Mouse (Mus musculus): ENCODE results near the gene Fam102a. TPM values are rescaled to one million over a fixed set of nuclear protein-coding genes. Genes with fewer than 3 reads are reported as not detected.

The Fam102a gene
- polyA plus RNA-seq, 3 experiments from 2014 or later = 40.7 to 52.4 (median 50.7) TPM

GRCm38 (mm10) chr2:32610610-32611229 is 75.6 kb downstream of the Fam102a start:
- no peak for ATAC-seq

DNA sequence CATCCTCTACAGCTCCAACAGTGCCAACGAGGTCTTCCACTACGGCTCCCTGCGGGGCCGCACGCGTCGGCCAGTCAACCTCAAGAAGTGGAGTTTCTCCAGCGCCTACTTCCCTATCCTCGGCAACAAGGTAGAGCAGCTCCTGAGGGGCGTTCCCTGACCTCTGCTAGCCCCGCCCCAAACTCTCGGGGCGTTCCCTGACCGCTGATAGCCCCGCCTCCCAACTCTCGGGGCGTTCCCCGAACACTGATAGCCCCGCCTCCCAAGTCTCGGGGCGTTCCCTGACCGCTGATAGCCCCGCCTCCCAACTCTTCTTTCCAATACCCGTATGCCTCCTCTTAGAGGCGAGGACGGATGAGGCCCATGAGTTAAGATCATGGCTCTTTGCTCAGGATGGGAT is 77.1 kb downstream of the Fam102a start:
- no peak for ATAC-seq

- ATAC-seq = no peak
These were observed 82.0 kb downstream of the Fam102a start for GRCm38 (mm10) chr2:32617109-32617508.

DNA sequence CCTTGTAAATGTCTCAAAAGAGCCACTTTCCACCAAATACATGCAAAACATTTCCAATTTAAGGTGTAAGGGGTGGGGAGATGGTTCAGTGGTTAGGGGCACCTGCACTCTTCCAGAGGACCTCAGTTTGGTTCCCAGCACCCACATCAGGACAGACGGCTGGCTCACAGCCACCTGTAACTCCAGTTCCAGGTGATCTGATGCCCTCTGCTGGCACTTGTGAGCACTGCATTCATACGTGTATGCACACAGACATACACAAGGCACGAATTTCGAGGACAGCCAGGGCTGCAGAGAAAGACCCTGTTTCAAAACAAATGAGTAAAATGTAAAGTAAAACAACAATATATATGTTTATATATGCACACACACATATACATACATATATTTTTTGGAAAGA is 82.5 kb downstream of the Fam102a start:
- ATAC-seq = no peak

DNA sequence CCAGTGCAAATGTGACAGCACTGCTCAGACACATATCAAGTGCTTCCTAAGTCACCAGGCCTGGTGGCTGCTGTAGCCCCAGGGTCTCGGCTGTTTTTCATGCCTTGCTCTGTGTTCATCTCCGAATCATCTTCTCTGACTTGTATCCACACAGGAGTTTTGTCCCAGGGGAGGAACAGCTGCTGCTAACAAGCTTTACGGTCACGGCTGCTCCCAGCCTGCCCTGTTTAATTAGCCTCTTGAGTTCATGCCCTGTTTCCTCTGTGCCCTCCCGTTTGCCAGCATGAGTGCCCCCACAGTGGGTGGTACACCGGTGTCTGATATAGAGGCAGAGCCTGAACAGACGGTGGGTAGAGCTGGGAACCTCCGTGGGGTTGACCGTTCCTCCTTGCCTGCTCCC is 82.9 kb downstream of the Fam102a start:
- no peak for ATAC-seq

Other genes with a start within 250 kb of the Fam102a start
- 10 to 100 TPM; 17.4 to 21.7 (median 21.4) TPM for gene Golga2, start 247.9 kb upstream of the Fam102a start, polyA plus RNA-seq (2017; shearing (Covaris generic))
- gene Swi5, start 247.3 kb upstream of the Fam102a start, polyA plus RNA-seq (2017; shearing (Covaris generic)) = 100 to 1,000 TPM; 155 to 247 (median 208) TPM
- gene Ciz1, start 183.0 kb upstream of the Fam102a start, polyA plus RNA-seq (2017; shearing (Covaris generic)) = 10 to 100 TPM; 52.5 to 84.8 (median 55.5) TPM
- not detected for gene Dnm1, start 182.0 kb upstream of the Fam102a start, polyA plus RNA-seq (2017; shearing (Covaris generic))
- 10 to 100 TPM; 43.1 to 73.3 (median 57.4) TPM for gene 1110008P14Rik, start 153.4 kb upstream of the Fam102a start, polyA plus RNA-seq (2017; shearing (Covaris generic))
- under 1 TPM in 1 of 3 experiments, not detected in 2; 0.93 TPM for gene Lcn2, start 147.1 kb upstream of the Fam102a start, polyA plus RNA-seq (2017; shearing (Covaris generic))
- under 1 TPM; 0.32 to 0.63 (median 0.44) TPM for gene Ptges2, start 139.4 kb upstream of the Fam102a start, polyA plus RNA-seq (2017; shearing (Covaris generic))
- gene Naif1, start 84.9 kb upstream of the Fam102a start, polyA plus RNA-seq (2017; shearing (Covaris generic)) = 1 to 10 TPM; 4.6 to 6.0 (median 4.8) TPM
- gene Slc25a25, start 83.9 kb upstream of the Fam102a start, polyA plus RNA-seq (2017; shearing (Covaris generic)) = 1 to 10 TPM; 2.2 to 4.4 (median 4.3) TPM
- gene Dpm2, start 35.5 kb downstream of the Fam102a start, polyA plus RNA-seq (2017; shearing (Covaris generic)) = 100 to 1,000 TPM; 126 to 160 (median 144) TPM
- gene Pip5kl1, start 39.5 kb downstream of the Fam102a start, polyA plus RNA-seq (2017; shearing (Covaris generic)) = not detected
- gene 9430097D07Rik, start 40.4 kb downstream of the Fam102a start, polyA plus RNA-seq (2017; shearing (Covaris generic)) = under 1 TPM in 1 of 3 experiments, not detected in 2; 0.31 TPM
- gene St6galnac4, start 51.8 kb downstream of the Fam102a start, polyA plus RNA-seq (2017; shearing (Covaris generic)) = 10 to 100 TPM; 31.5 to 42.6 (median 33.5) TPM
- 1 to 10 TPM; 3.4 to 5.1 (median 4.3) TPM for gene St6galnac6, start 64.4 kb downstream of the Fam102a start, polyA plus RNA-seq (2017; shearing (Covaris generic))
- gene Ak1, start 86.4 kb downstream of the Fam102a start, polyA plus RNA-seq (2017; shearing (Covaris generic)) = under 1 TPM in 1 of 3 experiments, not detected in 2; 0.52 TPM
- gene Eng, start 111.3 kb downstream of the Fam102a start, polyA plus RNA-seq (2017; shearing (Covaris generic)) = not detected
- gene Fpgs, start 168.8 kb downstream of the Fam102a start, polyA plus RNA-seq (2017; shearing (Covaris generic)) = 1 to 10 TPM; 3.2 to 7.2 (median 5.8) TPM
- gene Cdk9, start 177.7 kb downstream of the Fam102a start, polyA plus RNA-seq (2017; shearing (Covaris generic)) = 10 to 100 TPM; 21.2 to 31.2 (median 30.4) TPM
- gene Sh2d3c, start 185.7 kb downstream of the Fam102a start, polyA plus RNA-seq (2017; shearing (Covaris generic)) = 10 to 100 TPM; 56.2 to 83.0 (median 61.4) TPM
- 1 to 10 TPM in 2 of 3 experiments, not detected in 1; 1.2 to 1.3 TPM for gene 6330409D20Rik, start 205.7 kb downstream of the Fam102a start, polyA plus RNA-seq (2017; shearing (Covaris generic))
- 10 to 100 TPM; 56.4 to 69.0 (median 67.4) TPM for gene Tor2a, start 221.9 kb downstream of the Fam102a start, polyA plus RNA-seq (2017; shearing (Covaris generic))
- gene Ttc16, start 240.3 kb downstream of the Fam102a start, polyA plus RNA-seq (2017; shearing (Covaris generic)) = 1 to 10 TPM in 1 of 3 experiments, under 1 TPM in 2; 0.55 to 1.8 (median 0.95) TPM
- 1 to 10 TPM; 6.5 to 9.3 (median 8.1) TPM for gene Ptrh1, start 240.5 kb downstream of the Fam102a start, polyA plus RNA-seq (2017; shearing (Covaris generic))
- 1 to 10 TPM in 1 of 3 experiments, under 1 TPM in 1, not detected in 1; 0.53 to 1.3 TPM for gene Cfap157, start 249.1 kb downstream of the Fam102a start, polyA plus RNA-seq (2017; shearing (Covaris generic))

Data from inflammation-experienced regulatory T-cells, adult 6 months (primary cell).